ENCODE assay signal across 9 mouse cellular contexts in genomic region chr9:63135356-63135755, GRCm38 (mm10). TPM values are rescaled to one million over a fixed set of nuclear protein-coding genes. Genes with fewer than 3 reads are reported as not detected.
DNase-seq lines count a peak whose midpoint lies in the region; ATAC-seq and TF ChIP-seq lines count a peak whose summit lies in the region.
"Had no signal": no experiment of that assay in that cellular context is flagged by ENCODE, and none has a peak within 500 bp of the region (broad histone marks: within the 10 kb centered on the region; RNA-seq: fewer than 3 reads in every experiment).

No protein-coding gene starts in this region.

- H3K27me3 ChIP-seq in embryonic facial prominence, embryonic 15.5 days = peaks cover 69% of the 10 kb centered on the region
- peaks cover 66% of the 10 kb centered on the region for H3K27me3 ChIP-seq in intestine, postnatal 0 days (replicated peaks; ENCODE audit: control insufficient read depth, insufficient read depth, low read length)
- H3K27me3 ChIP-seq in neural tube, embryonic 14.5 days (ENCODE audit: control insufficient read depth, insufficient read depth, low read length) = peaks cover 19% of the 10 kb centered on the region

- no peak for DNase-seq in lung, adult 2 months
- no peak for DNase-seq in lung, postnatal 36 days
- DNase-seq in right cerebral cortex, adult 18-20 months = no peak
- DNase-seq in kidney, adult 11 months = no peak
- DNase-seq: adrenal gland, postnatal 25 days had no signal

- H3K4me1 ChIP-seq in lung, adult 2 months (ENCODE audit: control insufficient read depth, insufficient read depth, low read length) = peaks cover 9% of the 10 kb centered on the region; the same call in 1 of the 2 replicates
- H3K4me1 ChIP-seq in embryonic facial prominence, embryonic 15.5 days = peaks cover 64% of the 10 kb centered on the region
- no peaks in the 10 kb centered on the region; the same call in 1 of the 2 replicates for H3K4me1 ChIP-seq in intestine, postnatal 0 days (replicated peaks; ENCODE audit: control insufficient read depth, insufficient read depth, low read length)
- peaks cover 25% of the 10 kb centered on the region for H3K4me1 ChIP-seq in neural tube, embryonic 14.5 days (ENCODE audit: control insufficient read depth, insufficient read depth, low read length)

- no peak overlapping the region for H3K27ac ChIP-seq in embryonic facial prominence, embryonic 15.5 days (replicated peaks)
- no peak overlapping the region for H3K27ac ChIP-seq in intestine, postnatal 0 days (ENCODE audit: low read depth, low read length)
- H3K27ac ChIP-seq in neural tube, embryonic 14.5 days (ENCODE audit: low read depth, low read length) = no peak overlapping the region

- no peak overlapping the region for H3K9ac ChIP-seq in embryonic facial prominence, embryonic 15.5 days
- H3K9ac ChIP-seq in intestine, postnatal 0 days (ENCODE audit: low read depth, low read length) = no peak overlapping the region
- H3K9ac ChIP-seq in neural tube, embryonic 14.5 days (replicated peaks; ENCODE audit: low read depth, low read length) = no peak overlapping the region

- H3K4me3 ChIP-seq in lung, adult 2 months (replicated peaks; ENCODE audit: extremely low read depth, low read depth, low read length) = peak overlapping the region; percentile 8
- H3K4me3 ChIP-seq in embryonic facial prominence, embryonic 15.5 days (replicated peaks) = peak overlapping the region; percentile 35
- peak overlapping the region; percentile 27 for H3K4me3 ChIP-seq in intestine, postnatal 0 days (ENCODE audit: low read depth, low read length)
- H3K4me3 ChIP-seq in neural tube, embryonic 14.5 days (ENCODE audit: low read depth, low read length) = 0 out of 2 replicates have a peak overlapping the region, but pooled peaks have one; percentile 3

- no peak for TF ChIP-seq POLR2A in lung, adult 2 months (IDR thresholded peaks at IDR 0.05; ENCODE audit: borderline replicate concordance, extremely low read depth, low read depth, low read length)

- peak overlapping the region; percentile 49 for H3K4me2 ChIP-seq in embryonic facial prominence, embryonic 15.5 days (replicated peaks)
- H3K4me2 ChIP-seq in intestine, postnatal 0 days (replicated peaks; ENCODE audit: low read depth) = peak overlapping the region; percentile 57
- H3K4me2 ChIP-seq in neural tube, embryonic 14.5 days (ENCODE audit: low read depth, low read length) = peak overlapping the region; percentile 39

- ATAC-seq in embryonic facial prominence, embryonic 15.5 days (ENCODE audit: insufficient number of reproducible peaks, low FRiP score, low TSS enrichment, low read depth) = no peak
- no peak for ATAC-seq in intestine, postnatal 0 days
- no peak for ATAC-seq in neural tube, embryonic 14.5 days (ENCODE audit: low read depth)
- ATAC-seq in erythroblast, adult 5-6 weeks (replicated peaks; ENCODE audit: low FRiP score, poor library complexity, severe bottlenecking) = no peak

- no peaks in the 10 kb centered on the region for H3K9me3 ChIP-seq in embryonic facial prominence, embryonic 15.5 days (replicated peaks)
- no peaks in the 10 kb centered on the region for H3K9me3 ChIP-seq in intestine, postnatal 0 days (ENCODE audit: control insufficient read depth)
- no peaks in the 10 kb centered on the region for H3K9me3 ChIP-seq in neural tube, embryonic 14.5 days (ENCODE audit: control insufficient read depth, low read length)

- H3K36me3 ChIP-seq in embryonic facial prominence, embryonic 15.5 days = no peaks in the 10 kb centered on the region
- H3K36me3 ChIP-seq in intestine, postnatal 0 days (ENCODE audit: control insufficient read depth, insufficient read depth) = no peaks in the 10 kb centered on the region
- H3K36me3 ChIP-seq in neural tube, embryonic 14.5 days (ENCODE audit: control insufficient read depth, insufficient read depth, low read length) = no peaks in the 10 kb centered on the region

- 5% methylated on average over 11 of the region's 11 CpGs for WGBS in lung, adult 2 months
- 2% methylated on average over 11 of the region's 11 CpGs for WGBS in embryonic facial prominence, embryonic 15.5 days
- 6% methylated on average over 11 of the region's 11 CpGs for WGBS in intestine, postnatal 0 days
- 2% methylated on average over 11 of the region's 11 CpGs for whole genome bisulfite sequencing in neural tube, embryonic 14.5 days

- no peak for TF ChIP-seq CTCF in lung, adult 2 months (IDR thresholded peaks at IDR 0.05; ENCODE audit: insufficient read depth, low read length)
- TF ChIP-seq CTCF in intestine, postnatal 0 days (IDR thresholded peaks at IDR 0.05; ENCODE audit: low read depth) = no peak

RNA-seq across cellular contexts. Expression of gene Skor1, which starts 13.4 kb away (rescaled TPM):
- 0.02 and 0.07 TPM in 2 replicates for polyA plus RNA-seq in lung, adult 2 months (2012; rRNA removed)
- polyA plus RNA-seq in embryonic facial prominence, embryonic 15.5 days (2015; fragmentation: Nextera tagmentation; extraction: Ambion mirVana) = 0.08 TPM in 1 of 2 replicates, not detected in the other
- polyA plus RNA-seq in intestine, postnatal 0 days (2015; fragmentation: Nextera tagmentation; extraction: Ambion mirVana) = not detected in 2 replicates
- 22.7 and 23.2 TPM in 2 replicates for polyA plus RNA-seq in neural tube, embryonic 14.5 days (2014; fragmentation: Nextera tagmentation; extraction: Ambion mirVana)
- total RNA-seq in erythroblast, adult 5-6 weeks (2015; ENCODE audit: low replicate concordance) = not detected in 2 replicates
- not detected in 2 replicates for total RNA-seq in erythroblast, adult 5-6 weeks (2017; ENCODE audit: low replicate concordance)

Comparison
In these comparisons a context has a peak if more than half of its experiments do, and no peak if none do; other contexts are left out.
1. RNA of gene Skor1, which starts 13.4 kb away (polyA plus RNA-seq): 22.7 to 23.2 TPM in neural tube, embryonic 14.5 days; 0.08 TPM in embryonic facial prominence, embryonic 15.5 days, 0.02 to 0.07 TPM in lung, adult 2 months and not detected in intestine, postnatal 0 days; every median in the first group is over 10 times any median in the second.
2. Peak in every context shown above with its lines, with median percentiles within 50 percentile points of each other: H3K4me3 ChIP-seq and H3K4me2 ChIP-seq.